Mouse (Mus musculus) megakaryocyte, embryonic 14.5 days (primary cell): ENCODE data around the gene Col11a1. TPM values are rescaled to one million over a fixed set of nuclear protein-coding genes. Genes with fewer than 3 reads are reported as not detected.

Source experiments
- H3K27me3 ChIP-seq: replicated peaks from 2 replicates; pipeline ENCODE3; 2012; ENCODE audit warnings: inconsistent platforms
- H3K36me3 ChIP-seq: replicated peaks from 2 replicates; pipeline ENCODE3; 2012; ENCODE audit warnings: low read length, inconsistent platforms, mixed read lengths
- H3K4me1 ChIP-seq: 2 replicates; pipeline ENCODE4 v1.6.1; 2012; ENCODE audit warnings: inconsistent platforms
- H3K4me3 ChIP-seq: replicated peaks from 2 replicates; pipeline ENCODE3; 2012; ENCODE audit warnings: moderate library complexity, mild to moderate bottlenecking, inconsistent platforms
- H3K9me3 ChIP-seq: 2 replicates; pipeline ENCODE4 v1.6.1; 2012; ENCODE audit warnings: inconsistent platforms
- FLI1 ChIP-seq: IDR thresholded peaks from 2 replicates; pipeline ENCODE4 v1.6.1; 2012; ENCODE audit warnings: low read length, inconsistent platforms, mixed read lengths
- GATA1 ChIP-seq: IDR thresholded peaks from 3 replicates; pipeline ENCODE4 v1.6.1; 2012; ENCODE audit warnings: mixed read lengths, low read length, inconsistent platforms, borderline replicate concordance
- polyA plus RNA-seq: library from polyadenylated mRNA; stranded (reverse); fragments of >175 nt; gene quantifications from 2 replicates; pipeline ENCODE4 v1.2.3, GENCODE M21; 2012; ENCODE audit warnings: low replicate concordance; ENCODE audit not compliant: insufficient read depth

The Col11a1 gene
- polyA plus RNA-seq, 1 experiment, result not detected

DNA sequence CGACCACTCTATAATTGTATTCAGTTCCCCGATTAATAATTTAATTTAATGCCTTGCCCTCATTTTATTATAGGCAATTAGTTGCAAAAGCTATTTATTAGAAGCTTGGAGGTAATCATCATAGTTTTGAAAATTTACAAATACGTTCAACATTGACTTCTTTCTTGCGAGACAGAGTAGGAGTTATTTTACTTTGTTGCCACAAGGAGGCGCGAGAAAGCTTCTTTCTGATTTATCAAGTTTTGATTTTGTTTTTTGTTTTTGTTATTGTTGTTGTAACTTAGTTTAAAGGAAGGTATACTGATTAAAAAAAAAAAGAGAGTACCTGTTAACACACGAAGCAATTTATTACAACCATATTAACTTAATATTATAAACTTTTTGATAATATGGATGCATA lies 76.8 kb downstream of the Col11a1 start:
- TF ChIP-seq FLI1, result no peak
- no peak for TF ChIP-seq GATA1
- Histone ChIP-seq H3K9me3 (no peaks in the 10 kb centered on the region), H3K4me1 (no peaks in the 10 kb centered on the region), H3K27me3 (no peaks in the 10 kb centered on the region), H3K36me3 (no peaks in the 10 kb centered on the region), H3K4me3 (no peak overlapping the region)

DNA sequence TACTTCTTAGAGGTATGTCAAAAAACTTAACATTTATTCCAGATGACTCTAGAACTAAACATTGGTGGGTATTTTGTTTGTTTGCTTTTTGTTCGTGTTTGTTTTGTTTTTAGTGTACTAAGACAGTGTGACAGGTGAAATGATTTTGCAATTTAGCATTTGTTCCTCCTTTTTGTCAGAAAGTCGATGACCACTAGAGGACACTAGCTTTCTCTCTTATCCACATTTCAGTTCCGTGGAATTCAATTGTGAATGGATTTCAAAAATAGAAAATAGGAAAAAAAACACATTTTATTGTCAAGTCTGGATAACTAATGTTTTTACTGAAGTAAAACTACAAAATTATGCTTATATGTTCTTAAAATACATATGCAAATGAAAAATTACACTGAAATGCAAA lies 116.8 kb downstream of the Col11a1 start:
- Histone ChIP-seq H3K9me3 (no peaks in the 10 kb centered on the region), H3K4me1 (no peaks in the 10 kb centered on the region), H3K36me3 (no peaks in the 10 kb centered on the region), H3K4me3 (no peak overlapping the region), H3K27me3 (no peaks in the 10 kb centered on the region)
- TF ChIP-seq GATA1 (no peak), FLI1 (no peak)

DNA sequence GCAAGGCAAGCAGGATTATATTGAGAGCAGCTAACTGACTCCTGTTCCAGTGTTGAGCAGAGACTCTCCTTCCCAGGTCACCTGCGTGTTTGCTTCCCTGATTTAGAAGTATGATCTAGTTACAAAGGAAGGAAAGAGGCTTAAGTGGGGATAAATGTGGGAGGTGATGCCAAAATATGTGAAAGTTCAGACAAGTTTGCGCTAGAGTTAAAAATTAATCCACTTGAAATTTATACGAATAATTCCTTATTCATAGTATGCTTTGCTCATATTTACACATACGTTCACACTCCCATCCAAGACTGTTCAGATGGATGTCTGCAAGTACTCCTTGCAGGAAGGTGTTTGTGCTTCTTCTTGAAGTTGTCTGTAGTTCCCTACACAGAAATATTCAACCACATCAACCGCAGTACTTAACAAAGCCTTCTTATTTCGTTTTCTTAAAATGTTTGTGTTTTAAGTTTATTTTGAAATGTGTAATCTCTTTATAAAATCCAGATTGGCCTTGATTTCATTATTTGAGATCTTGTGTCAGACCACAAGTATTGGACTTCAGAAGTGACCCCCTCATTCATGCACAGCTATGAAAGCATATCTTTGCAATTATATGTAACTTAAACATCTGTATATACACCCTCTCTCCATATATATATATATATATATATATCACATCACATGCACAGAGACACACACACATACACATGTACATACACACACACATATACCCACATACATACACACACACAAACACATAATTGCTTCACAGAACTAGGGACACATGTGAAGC lies 167.8 kb downstream of the Col11a1 start:
- no peak overlapping the region for H3K4me3 ChIP-seq
- no peaks in the 10 kb centered on the region for H3K27me3 ChIP-seq
- H3K36me3 ChIP-seq, result no peaks in the 10 kb centered on the region
- H3K9me3 ChIP-seq, result no peaks in the 10 kb centered on the region
- TF ChIP-seq FLI1 (no peak), GATA1 (no peak)
- H3K4me1 ChIP-seq, result no peaks in the 10 kb centered on the region

DNA sequence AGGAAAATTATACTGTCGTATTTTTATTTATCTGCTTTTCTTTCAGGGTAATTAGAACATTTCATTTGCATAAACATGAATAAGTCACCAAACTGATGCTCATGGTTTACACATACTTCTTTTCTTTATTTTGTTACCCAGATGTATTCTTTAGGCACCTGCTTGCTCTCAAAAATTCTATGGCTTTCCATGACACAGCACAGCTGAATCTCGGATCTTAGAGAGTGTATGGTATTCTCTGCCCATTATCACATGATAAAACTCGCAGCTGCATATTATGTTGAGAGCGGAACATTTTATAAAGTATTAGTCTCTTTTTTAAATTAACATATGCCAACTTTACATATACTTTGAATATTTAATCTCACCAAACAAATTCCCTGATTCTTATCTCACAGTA lies 181.9 kb downstream of the Col11a1 start:
- Histone ChIP-seq H3K4me1 (no peaks in the 10 kb centered on the region), H3K9me3 (no peaks in the 10 kb centered on the region), H3K4me3 (no peak overlapping the region), H3K36me3 (no peaks in the 10 kb centered on the region), H3K27me3 (no peaks in the 10 kb centered on the region)
- no peak for TF ChIP-seq GATA1
- TF ChIP-seq FLI1, result no peak

DNA sequence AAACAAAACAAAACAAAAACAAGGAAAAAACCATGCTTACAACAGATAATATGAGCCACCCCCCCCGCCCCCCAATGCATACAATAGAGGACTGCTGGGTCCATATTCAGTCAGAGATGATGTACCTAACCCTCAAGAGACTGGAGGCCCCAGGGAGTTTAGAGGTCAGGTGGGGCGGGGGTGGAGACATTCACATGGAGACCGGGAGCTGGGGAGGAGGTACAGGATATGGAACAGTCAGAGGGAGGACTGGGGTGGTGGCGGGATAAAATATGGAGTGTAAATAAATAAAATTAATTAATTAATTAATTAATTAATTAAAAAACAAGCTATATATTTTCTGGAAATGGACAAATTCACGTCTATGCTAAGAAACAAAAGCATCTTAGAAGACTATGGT lies 185.8 kb downstream of the Col11a1 start:
- H3K36me3 ChIP-seq, result no peaks in the 10 kb centered on the region
- TF ChIP-seq GATA1 (no peak), FLI1 (no peak)
- no peak overlapping the region for H3K4me3 ChIP-seq
- H3K9me3 ChIP-seq, result no peaks in the 10 kb centered on the region
- H3K4me1 ChIP-seq, result no peaks in the 10 kb centered on the region
- no peaks in the 10 kb centered on the region for H3K27me3 ChIP-seq

DNA sequence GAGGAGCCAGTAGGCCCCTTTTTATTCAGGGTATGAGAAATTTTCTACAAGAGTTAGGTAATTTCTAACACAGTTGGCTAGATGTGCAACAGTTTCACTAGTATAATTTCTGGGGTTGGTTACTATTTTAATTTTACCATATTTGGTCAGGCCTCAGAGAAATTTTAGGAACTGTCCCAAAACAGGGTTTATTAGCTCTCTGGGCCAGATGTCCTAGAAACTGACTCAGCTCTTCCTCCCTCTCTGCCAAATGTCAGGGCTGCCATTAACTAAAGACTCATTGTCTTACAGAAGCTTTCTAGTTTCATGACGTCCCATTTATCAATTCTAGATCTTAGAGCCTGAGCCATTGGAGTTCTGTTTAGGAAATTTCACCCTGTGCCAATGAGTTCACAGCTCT lies 199.2 kb downstream of the Col11a1 start:
- Histone ChIP-seq H3K4me3 (no peak overlapping the region), H3K36me3 (no peaks in the 10 kb centered on the region), H3K27me3 (no peaks in the 10 kb centered on the region), H3K9me3 (no peaks in the 10 kb centered on the region), H3K4me1 (no peaks in the 10 kb centered on the region)
- no peak for TF ChIP-seq FLI1
- no peak for TF ChIP-seq GATA1
